Comparison of ENCODE assay signal across 14 mouse cellular contexts in genomic region chr16:10651804-10652203, GRCm38 (mm10).
"Had no signal": no experiment of that assay in that cellular context is flagged by ENCODE, and none has a peak within 500 bp of the region (broad histone marks: within the 10 kb centered on the region; RNA-seq: fewer than 3 reads in every experiment).

No protein-coding gene starts in this region.

- DNase-seq: kidney, adult 2 months; kidney, postnatal 14 days; layer of hippocampus, adult 9-11 months; layer of hippocampus, postnatal 36 days; lung, embryonic 14.5 days; lung, postnatal 14 days; right cerebral cortex, postnatal 14 days; thymus, adult 2 months; thymus, postnatal 4 days had no signal

- ATAC-seq: intestine, embryonic 16.5 days; liver, embryonic 12.5 days had no signal

- H3K9me3 ChIP-seq: kidney, embryonic 15.5 days; limb, embryonic 15.5 days; liver, embryonic 12.5 days; stomach, embryonic 15.5 days had no signal

- H3K27me3 ChIP-seq: kidney, embryonic 15.5 days; limb, embryonic 15.5 days; stomach, embryonic 15.5 days had no signal

- H3K36me3 ChIP-seq: kidney, embryonic 15.5 days; limb, embryonic 15.5 days; liver, embryonic 12.5 days; stomach, embryonic 15.5 days had no signal

- H3K4me3 ChIP-seq: kidney, embryonic 15.5 days; limb, embryonic 15.5 days; liver, embryonic 12.5 days; stomach, embryonic 15.5 days had no signal
